Mouse (Mus musculus) 416B (cell line): ENCODE data around the gene Iqsec1.
A peak's percentile ranks its signal among the peaks of the same experiment; 100 is the strongest.

Experiments
- DNase-seq: peaks from one replicate; pipeline ENCODE4 v3.0.0; 2011; ENCODE audit warnings: low read depth

Gene Iqsec1

GRCm38 (mm10) chr6:90781921-90782770 lies 206.3 kb downstream of the Iqsec1 start:
- peak; percentile 71 for DNase-seq

GRCm38 (mm10) chr6:90780532-90780931 lies 208.0 kb downstream of the Iqsec1 start:
- DNase-seq: no peak

- DNase-seq: no peak
Observed at GRCm38 (mm10) chr6:90778841-90779240, 209.6 kb downstream of the Iqsec1 start.

- no peak for DNase-seq
Observed at GRCm38 (mm10) chr6:90777302-90777701, 211.2 kb downstream of the Iqsec1 start.

- peak; percentile 39 for DNase-seq
Observed at GRCm38 (mm10) chr6:90775606-90776005, 212.9 kb downstream of the Iqsec1 start.

- DNase-seq: no peak
Observed at GRCm38 (mm10) chr6:90773811-90774233, 214.7 kb downstream of the Iqsec1 start.

GRCm38 (mm10) chr6:90772120-90772519 lies 216.4 kb downstream of the Iqsec1 start:
- no peak for DNase-seq

- no peak for DNase-seq
Observed at GRCm38 (mm10) chr6:90768526-90768925, 220.0 kb downstream of the Iqsec1 start.

- DNase-seq: no peak
Observed at GRCm38 (mm10) chr6:90767874-90768273, 220.6 kb downstream of the Iqsec1 start.

GRCm38 (mm10) chr6:90764753-90765152 lies 223.7 kb downstream of the Iqsec1 start:
- no peak for DNase-seq

- no peak for DNase-seq
Observed at GRCm38 (mm10) chr6:90763959-90764591, 224.4 kb downstream of the Iqsec1 start.

- DNase-seq: no peak
Observed at GRCm38 (mm10) chr6:90763295-90763694, 225.2 kb downstream of the Iqsec1 start.

- DNase-seq: no peak
Observed at GRCm38 (mm10) chr6:90762120-90762736, 226.3 kb downstream of the Iqsec1 start.

GRCm38 (mm10) chr6:90761301-90762056 lies 227.0 kb downstream of the Iqsec1 start:
- DNase-seq: no peak

- no peak for DNase-seq
Observed at GRCm38 (mm10) chr6:90760886-90761285, 227.6 kb downstream of the Iqsec1 start.

- no peak for DNase-seq
Observed at GRCm38 (mm10) chr6:90759754-90760153, 228.7 kb downstream of the Iqsec1 start.

GRCm38 (mm10) chr6:90758155-90758554 lies 230.3 kb downstream of the Iqsec1 start:
- DNase-seq: no peak

GRCm38 (mm10) chr6:90757427-90757883 lies 231.0 kb downstream of the Iqsec1 start:
- DNase-seq: peak; percentile 18

GRCm38 (mm10) chr6:90756561-90756960 lies 231.9 kb downstream of the Iqsec1 start:
- no peak for DNase-seq

- DNase-seq: no peak
Observed at GRCm38 (mm10) chr6:90755613-90755941, 232.9 kb downstream of the Iqsec1 start.

- peak; percentile 62 for DNase-seq
Observed at GRCm38 (mm10) chr6:90754927-90755612, 233.4 kb downstream of the Iqsec1 start.

- peak; percentile 47 for DNase-seq
Observed at GRCm38 (mm10) chr6:90754093-90754492, 234.4 kb downstream of the Iqsec1 start.
